Mouse (Mus musculus): ENCODE measurements around the gene Srrm2. TPM values are rescaled to one million over a fixed set of nuclear protein-coding genes. Genes with fewer than 3 reads are reported as not detected.

Gene Srrm2
- total RNA-seq, 2 experiments from 2014 or later: 81.2 to 224 TPM

DNA sequence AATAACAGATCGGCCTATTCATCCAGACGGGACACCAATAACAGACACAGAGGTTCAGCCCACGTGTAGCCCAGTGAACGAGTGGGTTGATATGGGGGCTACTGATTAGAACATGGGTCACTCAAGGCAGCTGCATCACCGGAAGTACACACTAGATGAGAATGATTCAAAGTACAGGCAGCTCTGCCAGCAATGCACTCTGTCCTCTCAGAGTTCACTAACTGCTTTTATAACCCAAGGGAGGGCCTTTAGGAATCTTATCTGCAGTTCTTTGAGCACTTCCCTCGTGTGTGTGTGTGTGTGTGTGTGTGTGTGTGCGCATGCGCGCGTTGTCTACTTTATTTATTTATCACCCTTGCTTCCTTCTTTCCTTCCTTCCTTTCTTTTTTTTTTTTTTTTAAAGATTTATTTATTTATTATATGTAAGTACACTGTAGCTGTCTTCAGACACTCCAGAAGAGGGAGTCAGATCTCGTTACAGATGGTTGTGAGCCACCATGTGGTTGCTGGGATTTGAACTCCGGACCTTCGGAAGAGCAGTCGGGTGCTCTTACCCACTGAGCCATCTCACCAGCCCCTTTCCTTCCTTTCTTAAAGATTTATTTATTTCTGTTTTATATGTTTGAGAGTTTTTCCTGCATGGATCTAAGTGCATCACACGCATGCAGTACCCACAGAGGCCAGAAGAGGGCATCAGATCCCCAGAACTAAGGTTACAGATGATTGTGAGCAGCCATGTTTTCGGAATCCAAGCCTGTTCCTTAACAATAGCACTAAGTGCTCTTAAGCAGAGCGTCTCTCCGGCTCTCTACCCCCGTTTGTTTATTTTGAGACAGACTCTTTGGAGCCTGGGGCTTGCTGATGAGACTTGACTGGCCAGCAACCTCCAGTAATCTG is 60.8 kb downstream of the Srrm2 start:
- ATAC-seq (ENCODE audit: poor library complexity, severe bottlenecking): peak; percentile 57

DNA sequence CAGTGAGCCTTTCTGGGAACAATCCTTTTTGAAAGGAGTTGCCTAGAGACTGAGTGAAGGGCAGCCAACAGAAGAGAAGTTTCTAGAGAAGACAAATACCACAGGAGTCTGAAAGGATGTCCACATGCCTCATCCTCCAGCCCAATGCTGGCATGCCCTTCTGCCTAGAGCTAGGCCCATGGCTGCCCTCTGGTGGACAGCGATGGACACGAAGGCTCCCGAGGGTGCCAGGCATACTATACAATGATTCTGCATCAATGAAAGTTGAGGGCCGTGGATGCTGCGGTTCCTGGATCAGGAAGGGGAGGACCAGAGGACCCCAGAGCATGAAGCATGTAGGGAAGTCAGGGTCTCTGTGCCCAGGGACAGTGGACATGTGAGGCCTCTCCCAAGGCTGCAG is 63.0 kb downstream of the Srrm2 start:
- peak; percentile 83 for ATAC-seq (ENCODE audit: poor library complexity, severe bottlenecking)

DNA sequence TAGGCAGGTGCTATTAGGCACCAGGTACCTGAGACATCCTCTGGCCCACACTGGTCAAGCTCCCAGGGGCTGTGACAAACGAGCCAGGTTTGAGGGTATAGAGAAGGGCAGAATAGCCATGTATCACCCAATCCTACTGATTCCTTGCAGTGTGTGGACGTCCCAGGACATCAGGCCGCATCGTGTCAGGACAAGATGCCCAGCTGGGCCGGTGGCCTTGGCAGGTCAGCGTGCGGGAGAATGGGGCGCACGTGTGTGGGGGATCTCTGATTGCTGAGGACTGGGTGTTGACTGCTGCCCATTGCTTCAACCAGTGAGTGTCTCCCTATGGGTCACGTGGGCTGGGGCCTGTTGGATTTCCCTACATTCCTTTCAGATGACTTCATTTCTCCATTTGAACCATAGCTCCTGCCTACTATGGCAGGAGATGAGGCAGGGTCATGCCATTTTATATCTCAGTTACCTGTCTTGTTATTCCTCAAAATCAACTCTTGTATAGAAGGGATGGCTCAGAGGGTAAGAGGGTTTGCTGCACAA is 64.0 kb downstream of the Srrm2 start:
- no peak for ATAC-seq (ENCODE audit: poor library complexity, severe bottlenecking)

DNA sequence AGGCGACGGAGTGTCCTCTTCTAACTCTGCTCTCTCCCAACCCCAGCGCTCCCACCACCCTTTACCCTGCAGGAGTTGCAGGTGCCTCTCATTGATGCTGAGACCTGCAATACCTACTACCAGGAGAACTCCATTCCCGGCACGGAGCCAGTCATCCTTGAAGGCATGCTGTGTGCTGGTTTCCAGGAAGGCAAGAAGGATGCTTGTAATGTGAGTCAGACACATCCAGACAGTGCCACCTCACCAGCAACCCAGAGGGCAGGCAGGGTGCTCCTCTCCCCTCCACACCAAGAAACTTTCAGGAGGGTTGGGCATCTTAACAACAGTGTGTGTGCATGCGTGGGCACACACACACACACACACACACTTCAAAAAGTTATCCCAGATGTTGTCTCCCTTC is 66.9 kb downstream of the Srrm2 start:
- ATAC-seq (ENCODE audit: poor library complexity, severe bottlenecking): no peak

DNA sequence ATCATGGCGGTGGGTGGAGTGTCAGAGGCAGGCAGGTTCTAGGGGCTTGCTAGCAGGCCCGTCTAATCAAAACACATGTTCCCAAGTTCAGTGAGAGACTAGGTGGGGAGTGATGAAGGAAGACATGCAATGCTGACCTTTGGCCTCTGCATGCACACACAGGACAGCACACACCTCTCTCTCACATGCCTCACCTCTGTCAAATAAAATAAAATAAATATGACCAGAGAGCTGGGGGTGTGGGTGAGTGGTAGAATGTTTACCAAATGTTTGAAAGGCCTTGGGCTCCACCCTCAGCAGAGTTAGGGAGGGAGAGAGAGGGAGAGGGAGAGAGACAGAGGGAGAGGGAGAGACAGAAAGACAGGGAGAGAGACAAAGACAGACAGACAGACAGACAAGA is 67.6 kb downstream of the Srrm2 start:
- ATAC-seq (ENCODE audit: poor library complexity, severe bottlenecking): no peak

DNA sequence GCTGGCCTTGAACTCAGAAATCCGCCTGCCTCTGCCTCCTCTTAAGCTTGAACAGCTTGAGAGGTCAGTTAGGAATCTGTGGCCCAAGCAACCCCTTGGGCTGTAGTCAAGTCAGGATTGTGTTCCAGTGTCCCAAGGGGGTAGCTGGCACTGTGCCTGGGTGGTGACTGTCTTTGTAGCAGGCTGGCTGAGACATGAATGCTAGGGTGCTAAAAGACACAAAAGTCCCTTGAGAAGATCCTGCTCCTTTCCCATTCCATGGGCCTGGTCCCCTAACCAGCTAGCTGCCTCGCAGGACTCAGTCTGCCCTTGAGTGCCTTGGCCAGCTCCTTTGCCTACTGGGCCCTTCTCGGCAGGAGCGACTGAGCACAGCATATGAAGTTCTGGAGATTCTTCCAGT is 72.6 kb downstream of the Srrm2 start:
- ATAC-seq (ENCODE audit: poor library complexity, severe bottlenecking): no peak

DNA sequence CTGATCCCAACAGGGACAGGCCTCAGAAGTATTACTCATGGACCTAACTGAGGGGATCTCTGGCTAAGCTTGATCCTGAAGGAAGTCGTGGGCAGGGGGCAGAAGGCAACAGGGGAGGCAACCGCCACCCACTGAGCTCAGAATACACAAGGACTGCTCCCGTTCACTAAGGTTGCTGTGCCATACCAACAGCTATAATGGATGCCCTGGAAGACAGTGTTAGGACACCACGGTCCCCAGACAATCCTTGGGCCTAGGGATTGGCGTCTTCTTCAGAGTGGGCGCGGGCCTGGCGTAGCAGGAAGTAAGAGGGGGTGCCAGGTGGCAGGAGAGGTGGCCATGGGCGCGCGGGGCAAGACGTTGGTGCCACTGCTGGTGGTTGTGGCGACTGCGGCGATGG is 77.4 kb downstream of the Srrm2 start, which contains the start of gene Prss21:
TSS of gene Prss21 (plus strand) at position 301 of the 400 bp plus-strand sequence.
- no peak for ATAC-seq (ENCODE audit: poor library complexity, severe bottlenecking)

DNA sequence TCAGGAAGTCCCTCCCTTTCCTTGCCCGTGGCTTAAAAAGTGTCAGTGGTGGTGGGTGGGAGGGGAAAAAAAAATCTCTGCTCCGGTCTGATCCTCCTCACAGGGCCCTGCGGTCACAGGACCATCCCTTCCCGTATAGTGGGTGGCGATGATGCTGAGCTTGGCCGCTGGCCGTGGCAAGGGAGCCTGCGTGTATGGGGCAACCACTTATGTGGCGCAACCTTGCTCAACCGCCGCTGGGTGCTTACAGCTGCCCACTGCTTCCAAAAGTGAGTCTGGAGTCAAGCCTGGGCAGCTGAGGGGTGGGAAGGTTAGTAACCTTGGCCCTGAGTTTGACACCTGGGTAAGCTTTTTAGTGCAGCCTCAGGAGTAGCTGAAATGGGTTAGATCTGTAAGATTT is 78.2 kb downstream of the Srrm2 start:
- ATAC-seq (ENCODE audit: poor library complexity, severe bottlenecking): peak; percentile 99

Other genes starting within 250 kb of the Srrm2 start
- 2.1 and 2.4 TPM in 2 replicates for gene Zfp213, start 226.3 kb upstream of the Srrm2 start, total RNA-seq (2015)
- 2.7 and 4.7 TPM in 2 replicates for gene Zfp213, start 226.3 kb upstream of the Srrm2 start, total RNA-seq (2017)
- gene Zfp13, start 191.0 kb upstream of the Srrm2 start, total RNA-seq (2015): not detected in 2 replicates
- 0.18 TPM in 1 of 2 replicates, not detected in the other for gene Zfp13, start 191.0 kb upstream of the Srrm2 start, total RNA-seq (2017)
- gene Zscan10, start 189.7 kb upstream of the Srrm2 start, total RNA-seq (2015): not detected in 2 replicates
- gene Zscan10, start 189.7 kb upstream of the Srrm2 start, total RNA-seq (2017): not detected in 2 replicates
- 22.6 and 32.1 TPM in 2 replicates for gene Mmp25, start 145.3 kb upstream of the Srrm2 start, total RNA-seq (2015)
- 14.0 and 19.5 TPM in 2 replicates for gene Mmp25, start 145.3 kb upstream of the Srrm2 start, total RNA-seq (2017)
- gene Bicdl2, start 130.0 kb upstream of the Srrm2 start, total RNA-seq (2015): not detected in 2 replicates
- gene Bicdl2, start 130.0 kb upstream of the Srrm2 start, total RNA-seq (2017): 0.45 TPM in 1 of 2 replicates, not detected in the other
- 67.4 and 97.1 TPM in 2 replicates for gene Hcfc1r1, start 116.9 kb upstream of the Srrm2 start, total RNA-seq (2015)
- 38.1 and 52.4 TPM in 2 replicates for gene Hcfc1r1, start 116.9 kb upstream of the Srrm2 start, total RNA-seq (2017)
- gene Thoc6, start 116.7 kb upstream of the Srrm2 start, total RNA-seq (2015): 26.5 and 26.8 TPM in 2 replicates
- gene Thoc6, start 116.7 kb upstream of the Srrm2 start, total RNA-seq (2017): 38.5 and 45.2 TPM in 2 replicates
- 1.8 and 5.8 TPM in 2 replicates for gene Tnfrsf12a, start 113.1 kb upstream of the Srrm2 start, total RNA-seq (2015)
- 5.9 and 7.7 TPM in 2 replicates for gene Tnfrsf12a, start 113.1 kb upstream of the Srrm2 start, total RNA-seq (2017)
- not detected in 2 replicates for gene Cldn6, start 111.3 kb upstream of the Srrm2 start, total RNA-seq (2015)
- gene Cldn6, start 111.3 kb upstream of the Srrm2 start, total RNA-seq (2017): not detected in 2 replicates
- gene Cldn9, start 106.5 kb upstream of the Srrm2 start, total RNA-seq (2015): not detected in 2 replicates
- not detected in 2 replicates for gene Cldn9, start 106.5 kb upstream of the Srrm2 start, total RNA-seq (2017)
- gene 1520401A03Rik, start 67.7 kb upstream of the Srrm2 start, total RNA-seq (2015): not detected in 2 replicates
- not detected in 2 replicates for gene 1520401A03Rik, start 67.7 kb upstream of the Srrm2 start, total RNA-seq (2017)
- 31.1 and 32.2 TPM in 2 replicates for gene Pkmyt1, start 64.2 kb upstream of the Srrm2 start, total RNA-seq (2015)
- 15.9 and 16.6 TPM in 2 replicates for gene Pkmyt1, start 64.2 kb upstream of the Srrm2 start, total RNA-seq (2017)
- gene Paqr4, start 49.7 kb upstream of the Srrm2 start, total RNA-seq (2015): 3.3 and 4.1 TPM in 2 replicates
- 7.6 and 10.1 TPM in 2 replicates for gene Paqr4, start 49.7 kb upstream of the Srrm2 start, total RNA-seq (2017)
- not detected in 2 replicates for gene Kremen2, start 44.7 kb upstream of the Srrm2 start, total RNA-seq (2015)
- not detected in 2 replicates for gene Kremen2, start 44.7 kb upstream of the Srrm2 start, total RNA-seq (2017)
- 3.1 and 3.7 TPM in 2 replicates for gene Flywch1, start 18.9 kb upstream of the Srrm2 start, total RNA-seq (2015)
- gene Flywch1, start 18.9 kb upstream of the Srrm2 start, total RNA-seq (2017): 7.7 and 12.0 TPM in 2 replicates
- gene Flywch2, start 4.5 kb upstream of the Srrm2 start, total RNA-seq (2015): 0.66 TPM in 1 of 2 replicates, not detected in the other
- gene Flywch2, start 4.5 kb upstream of the Srrm2 start, total RNA-seq (2017): 0.92 TPM in 1 of 2 replicates, not detected in the other
- 283 and 294 TPM in 2 replicates for gene Elob, start 38.6 kb downstream of the Srrm2 start, total RNA-seq (2015)
- gene Elob, start 38.6 kb downstream of the Srrm2 start, total RNA-seq (2017): 113 and 140 TPM in 2 replicates
- not detected in 2 replicates for gene Prss33, start 45.5 kb downstream of the Srrm2 start, total RNA-seq (2015)
- gene Prss33, start 45.5 kb downstream of the Srrm2 start, total RNA-seq (2017): not detected in 2 replicates
- not detected in 2 replicates for gene Prss32, start 53.3 kb downstream of the Srrm2 start, total RNA-seq (2015)
- not detected in 2 replicates for gene Prss32, start 53.3 kb downstream of the Srrm2 start, total RNA-seq (2017)
- gene Prss41, start 53.6 kb downstream of the Srrm2 start, total RNA-seq (2015): not detected in 2 replicates
- not detected in 2 replicates for gene Prss41, start 53.6 kb downstream of the Srrm2 start, total RNA-seq (2017)
- not detected in 2 replicates for gene Prss21, start 77.5 kb downstream of the Srrm2 start, total RNA-seq (2015)
- not detected in 2 replicates for gene Prss21, start 77.5 kb downstream of the Srrm2 start, total RNA-seq (2017)
- gene Dcpp1, start 90.3 kb downstream of the Srrm2 start, total RNA-seq (2015): not detected in 2 replicates
- not detected in 2 replicates for gene Dcpp1, start 90.3 kb downstream of the Srrm2 start, total RNA-seq (2017)
- not detected in 2 replicates for gene Dcpp2, start 90.3 kb downstream of the Srrm2 start, total RNA-seq (2015)
- gene Dcpp2, start 90.3 kb downstream of the Srrm2 start, total RNA-seq (2017): not detected in 2 replicates
- gene Dcpp3, start 126.9 kb downstream of the Srrm2 start, total RNA-seq (2015): not detected in 2 replicates
- not detected in 2 replicates for gene Dcpp3, start 126.9 kb downstream of the Srrm2 start, total RNA-seq (2017)
- not detected in 2 replicates for gene Sbp, start 151.1 kb downstream of the Srrm2 start, total RNA-seq (2015)
- gene Sbp, start 151.1 kb downstream of the Srrm2 start, total RNA-seq (2017): not detected in 2 replicates
- gene Sbpl, start 164.7 kb downstream of the Srrm2 start, total RNA-seq (2015): not detected in 2 replicates
- not detected in 2 replicates for gene Sbpl, start 164.7 kb downstream of the Srrm2 start, total RNA-seq (2017)
- gene Prss30, start 190.0 kb downstream of the Srrm2 start, total RNA-seq (2015): 1.2 and 2.5 TPM in 2 replicates
- 0.89 and 1.2 TPM in 2 replicates for gene Prss30, start 190.0 kb downstream of the Srrm2 start, total RNA-seq (2017)
- gene Prss22, start 207.6 kb downstream of the Srrm2 start, total RNA-seq (2015): not detected in 2 replicates
- gene Prss22, start 207.6 kb downstream of the Srrm2 start, total RNA-seq (2017): not detected in 2 replicates
- gene Prss27, start 247.6 kb downstream of the Srrm2 start, total RNA-seq (2015): not detected in 2 replicates
- not detected in 2 replicates for gene Prss27, start 247.6 kb downstream of the Srrm2 start, total RNA-seq (2017)